Mouse (Mus musculus) liver, embryonic 12.5 days (tissue): Measurements from ENCODE around the gene Vmn1r179. TPM values are rescaled to one million over a fixed set of nuclear protein-coding genes. Genes with fewer than 3 reads are reported as not detected.
"Not testable (repeated sequence)": the region's sequence is repeated elsewhere in the genome, so short reads cannot be mapped to it uniquely, and the experiment has no call there.

Experiments used
- ATAC-seq: fragments of 200-750 bp; cut with Nextera tagmentation; 2 replicates; pipeline ENCODE4 v1.8.0; 2017; ENCODE audit warnings: moderate number of reproducible peaks, mild to moderate bottlenecking, moderate library complexity
- H3K27ac ChIP-seq: fragments of 300-500 bp; sonication (generic); 2 replicates; pipeline ENCODE4 v1.5.1; 2016; ENCODE audit warnings: mild to moderate bottlenecking
- H3K27me3 ChIP-seq: fragments of 300-500 bp; sonication (generic); replicated peaks from 2 replicates; pipeline ENCODE4 v1.6.1; 2016; ENCODE audit warnings: mild to moderate bottlenecking, moderate library complexity
- H3K36me3 ChIP-seq: fragments of 300-500 bp; sonication (generic); 2 replicates; pipeline ENCODE4 v1.6.1; 2016; ENCODE audit warnings: mild to moderate bottlenecking, moderate library complexity
- H3K4me1 ChIP-seq: fragments of 300-500 bp; sonication (generic); 2 replicates; pipeline ENCODE4 v1.6.1; 2016
- H3K4me2 ChIP-seq: fragments of 300-500 bp; sonication (generic); 2 replicates; pipeline ENCODE4 v1.6.1; 2016; ENCODE audit warnings: mild to moderate bottlenecking, moderate library complexity
- H3K4me3 ChIP-seq: fragments of 300-500 bp; sonication (generic); 2 replicates; pipeline ENCODE4 v1.5.1; 2016; ENCODE audit warnings: mild to moderate bottlenecking, moderate library complexity
- H3K9ac ChIP-seq: fragments of 300-500 bp; sonication (generic); 2 replicates; pipeline ENCODE4 v1.6.1; 2016; ENCODE audit warnings: mild to moderate bottlenecking, moderate library complexity
- H3K9me3 ChIP-seq: fragments of 300-500 bp; sonication (generic); replicated peaks from 2 replicates; pipeline ENCODE4 v1.6.1; 2016; ENCODE audit warnings: mild to moderate bottlenecking, moderate library complexity
- WGBS: fragments of 180-500 bp; shearing (Covaris S2); methylation state at CpG from one replicate; pipeline ENCODE4 v1.1.7; 2016; ENCODE audit not compliant: insufficient replicate concordance; 5-methylcytosine and 5-hydroxymethylcytosine counted together
- polyA plus RNA-seq: library from polyadenylated mRNA; unstranded; fragments of >200 nt; fragmentation: Nextera tagmentation; extraction: Ambion mirVana; gene quantifications from 2 replicates; pipeline ENCODE4 v1.2.1, GENCODE M21; 2016

Gene Vmn1r179
- not detected in 2 replicates for polyA plus RNA-seq

- WGBS, result 23% methylated on average over 2 of the region's 2 CpGs
- Histone ChIP-seq H3K9me3 (no peaks in the 10 kb centered on the region; the same call in 1 of the 2 replicates), H3K9ac (no peak within 1 kb of the TSS), H3K4me3 (no peak within 1 kb of the TSS), H3K4me2 (no peak within 1 kb of the TSS), H3K27ac (no peak within 1 kb of the TSS), H3K4me1 (no peaks in the 10 kb centered on the region), H3K36me3 (no peaks in the 10 kb centered on the region), H3K27me3 (no peaks in the 10 kb centered on the region)
- ATAC-seq, result no peak
Measured at GRCm38 (mm10) chr7:23926678-23927077, at the start of gene Vmn1r179. Gene Vmn1r179 (plus strand): TSS chr7:23926978.

GRCm38 (mm10) chr7:23891709-23892108 lies 35.1 kb upstream of the Vmn1r179 start, which contains the start of gene Vmn1r178:
Gene Vmn1r178 (plus strand): TSS chr7:23892009.
- Histone ChIP-seq H3K4me2 (no peak within 1 kb of the TSS), H3K27ac (no peak within 1 kb of the TSS), H3K27me3 (no peaks in the 10 kb centered on the region), H3K9me3 (peaks cover 12% of the 10 kb centered on the region), H3K36me3 (no peaks in the 10 kb centered on the region), H3K4me3 (no peak within 1 kb of the TSS), H3K4me1 (no peaks in the 10 kb centered on the region), H3K9ac (no peak within 1 kb of the TSS)
- no peak for ATAC-seq
- 72% methylated on average over 1 of the region's 1 CpGs for WGBS

- H3K36me3 ChIP-seq, result no peaks in the 10 kb centered on the region
- H3K4me1 ChIP-seq, result no peaks in the 10 kb centered on the region
- no peak within 1 kb of the TSS for H3K4me2 ChIP-seq
- H3K9me3 ChIP-seq, result 0 out of 2 replicates have a peak, but pooled peaks cover 4% of the 10 kb centered on the region
- H3K9ac ChIP-seq, result no peak within 1 kb of the TSS
- H3K4me3 ChIP-seq, result no peak within 1 kb of the TSS
- H3K27me3 ChIP-seq, result no peaks in the 10 kb centered on the region
- H3K27ac ChIP-seq, result no peak within 1 kb of the TSS
- no peak for ATAC-seq
Measured at GRCm38 (mm10) chr7:23950332-23950731, 23.6 kb downstream of the Vmn1r179 start, which contains the start of gene Vmn1r180. Gene Vmn1r180 (plus strand): TSS chr7:23950632.

GRCm38 (mm10) chr7:23968044-23968443 lies 41.3 kb downstream of the Vmn1r179 start:
- not testable (repeated sequence) for H3K4me3 ChIP-seq, H3K27ac ChIP-seq, H3K4me2 ChIP-seq, H3K27me3 ChIP-seq, H3K36me3 ChIP-seq, ATAC-seq, H3K9ac ChIP-seq, H3K4me1 ChIP-seq
- H3K9me3 ChIP-seq, result peaks cover 14% of the 10 kb centered on the region
- 43% methylated on average over 3 of the region's 3 CpGs for WGBS

- H3K4me3 ChIP-seq, H3K27me3 ChIP-seq, ATAC-seq: not testable (repeated sequence)
Measured at GRCm38 (mm10) chr7:23974315-23974714, 47.5 kb downstream of the Vmn1r179 start, which contains the start of gene Vmn1r181. Gene Vmn1r181 (plus strand): TSS chr7:23974615.

More at GRCm38 (mm10) chr7:23974315-23974714, 47.5 kb downstream of the Vmn1r179 start, which contains the start of gene Vmn1r181:
- H3K36me3 ChIP-seq, H3K27ac ChIP-seq, H3K4me1 ChIP-seq, H3K9me3 ChIP-seq, H3K9ac ChIP-seq, H3K4me2 ChIP-seq: not testable (repeated sequence)
- WGBS, result 64% methylated on average over 9 of the region's 9 CpGs

Other genes starting within 250 kb of the Vmn1r179 start
- gene Vmn1r173, start 226.3 kb upstream of the Vmn1r179 start, polyA plus RNA-seq, result not detected in 2 replicates
- not detected in 2 replicates for gene Vmn1r174, start 174.7 kb upstream of the Vmn1r179 start, polyA plus RNA-seq
- not detected in 2 replicates for gene Vmn1r175, start 116.3 kb upstream of the Vmn1r179 start, polyA plus RNA-seq
- not detected in 2 replicates for gene Vmn1r176, start 89.6 kb upstream of the Vmn1r179 start, polyA plus RNA-seq
- gene Vmn1r177, start 60.5 kb upstream of the Vmn1r179 start, polyA plus RNA-seq, result not detected in 2 replicates
- not detected in 2 replicates for gene Vmn1r178, start 35.0 kb upstream of the Vmn1r179 start, polyA plus RNA-seq
- gene Vmn1r180, start 23.7 kb downstream of the Vmn1r179 start, polyA plus RNA-seq, result not detected in 2 replicates
- not detected in 2 replicates for gene Vmn1r181, start 47.6 kb downstream of the Vmn1r179 start, polyA plus RNA-seq
- gene V1rd19, start 74.7 kb downstream of the Vmn1r179 start, polyA plus RNA-seq, result not detected in 2 replicates
- not detected in 2 replicates for gene Vmn1r183, start 126.3 kb downstream of the Vmn1r179 start, polyA plus RNA-seq
- gene Zfp180, start 154.9 kb downstream of the Vmn1r179 start, polyA plus RNA-seq, result 13.3 and 14.8 TPM in 2 replicates
- 1.4 and 1.5 TPM in 2 replicates for gene Zfp112, start 185.3 kb downstream of the Vmn1r179 start, polyA plus RNA-seq
- 5.5 and 7.1 TPM in 2 replicates for gene Zfp235, start 207.2 kb downstream of the Vmn1r179 start, polyA plus RNA-seq
- 1.4 and 1.5 TPM in 2 replicates for gene Zfp114, start 248.1 kb downstream of the Vmn1r179 start, polyA plus RNA-seq